Comparison of ENCODE assay signal across 8 mouse cellular contexts in the genomic region with DNA sequence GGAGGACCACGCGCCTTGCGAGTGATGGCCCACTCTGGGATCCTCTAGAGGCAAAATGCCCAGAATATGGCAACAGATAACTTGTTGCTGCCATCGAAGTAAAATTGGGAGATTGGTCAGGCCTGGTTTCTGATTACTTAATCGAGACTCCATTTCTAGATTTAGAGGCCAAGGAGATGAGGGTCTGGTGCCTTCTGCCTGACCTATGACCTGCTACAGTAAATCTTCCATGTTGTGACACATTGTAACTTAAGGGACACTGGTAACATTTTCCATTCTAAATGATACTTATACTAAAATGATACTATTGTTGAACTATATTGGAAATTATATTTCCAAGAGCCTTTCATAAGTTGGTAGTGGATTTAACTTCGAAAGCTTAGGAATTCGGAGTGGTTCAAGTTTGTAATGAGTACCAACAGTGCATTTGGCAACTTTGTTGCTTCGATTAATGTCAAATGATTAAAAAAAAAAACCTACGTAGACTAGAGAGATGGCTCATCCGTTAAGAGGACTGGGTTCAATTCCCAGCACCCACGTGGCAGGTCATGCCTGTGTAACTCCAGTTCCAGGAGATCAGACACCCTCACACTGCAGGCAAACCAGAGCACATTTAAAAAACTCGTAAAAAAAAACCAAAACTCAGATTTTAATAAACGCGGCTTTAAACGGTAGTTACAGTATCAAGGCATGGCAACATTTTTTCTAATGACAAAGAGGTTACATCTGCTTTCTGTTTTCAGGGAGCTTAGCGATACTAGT. TPM values are rescaled to one million over a fixed set of nuclear protein-coding genes. Genes with fewer than 3 reads are reported as not detected.
DNase-seq lines count a peak whose midpoint lies in the region; ATAC-seq and TF ChIP-seq lines count a peak whose summit lies in the region.

No protein-coding gene starts in this region.

- no peak for TF ChIP-seq POLR2A in embryonic fibroblast, embryonic 13.5 days (IDR thresholded peaks at IDR 0.05; ENCODE audit: low read depth, low read length)

- peak overlapping the region; percentile 80 for H3K4me2 ChIP-seq in liver, embryonic 11.5 days

- peak overlapping the region; percentile 99 for H3K27ac ChIP-seq in heart, embryonic 10.5 days
- H3K27ac ChIP-seq in embryonic fibroblast, embryonic 13.5 days (ENCODE audit: insufficient read depth, low read length) = peak overlapping the region; percentile 72; the same call in 1 of the 2 replicates
- peak overlapping the region; percentile 97 for H3K27ac ChIP-seq in liver, embryonic 11.5 days (ENCODE audit: low read depth, low read length)

- H3K4me1 ChIP-seq in heart, embryonic 10.5 days = no peaks in the 10 kb centered on the region
- H3K4me1 ChIP-seq in embryonic fibroblast, embryonic 13.5 days (ENCODE audit: control insufficient read depth, insufficient read depth, low read length) = no peaks in the 10 kb centered on the region
- peaks cover 7% of the 10 kb centered on the region; the same call in 1 of the 2 replicates for H3K4me1 ChIP-seq in liver, embryonic 11.5 days (replicated peaks; ENCODE audit: control insufficient read depth, insufficient read depth, low read length)

- no peaks in the 10 kb centered on the region for H3K27me3 ChIP-seq in heart, embryonic 10.5 days (ENCODE audit: insufficient read depth, poor library complexity, severe bottlenecking)
- 0 out of 2 replicates have a peak, but pooled peaks cover 2% of the 10 kb centered on the region for H3K27me3 ChIP-seq in liver, embryonic 11.5 days (replicated peaks; ENCODE audit: control insufficient read depth, insufficient read depth, low read length)

- H3K4me3 ChIP-seq in heart, embryonic 10.5 days = peak overlapping the region; percentile 90
- peak overlapping the region; percentile 82 for H3K4me3 ChIP-seq in embryonic fibroblast, embryonic 13.5 days (ENCODE audit: insufficient read depth, low read length)
- H3K4me3 ChIP-seq in liver, embryonic 11.5 days (ENCODE audit: low read depth, low read length) = peak overlapping the region; percentile 89

- no peak for ATAC-seq in liver, embryonic 11.5 days (replicated peaks; ENCODE audit: low FRiP score)

- WGBS in heart, embryonic 10.5 days = 12% methylated on average over 16 of the region's 16 CpGs
- WGBS in liver, embryonic 11.5 days = 11% methylated on average over 16 of the region's 16 CpGs

- intact Hi-C loops in heart, postnatal 25 days (cut with DNase I) = loop anchor here (5.0 kb wide), 4 partner anchors 65 to 375 kb away; no protein-coding TSS in a partner anchor

- peak overlapping the region; percentile 99 for H3K9ac ChIP-seq in liver, embryonic 11.5 days (ENCODE audit: low read depth, low read length)

- no peaks in the 10 kb centered on the region for H3K9me3 ChIP-seq in heart, embryonic 10.5 days
- no peaks in the 10 kb centered on the region for H3K9me3 ChIP-seq in liver, embryonic 11.5 days (ENCODE audit: control insufficient read depth, low read length)

- DNase-seq in heart, embryonic 10.5 days (ENCODE audit: low spot score) = no peak
- no peak for DNase-seq in heart, postnatal 25 days (ENCODE audit: low spot score)
- DNase-seq in CD4-positive helper T cell, adult 2 months (ENCODE audit: low read depth, low spot score) = peak; percentile 21
- no peak for DNase-seq in liver, embryonic 11.5 days (ENCODE audit: low spot score)
- no peak for DNase-seq in frontal cortex, postnatal 25 days (ENCODE audit: low spot score in 2 of 2)
- no peak for DNase-seq in adrenal gland, adult 18-20 months (ENCODE audit: low spot score in 2 of 2)
- no peak for DNase-seq in cerebellum, postnatal 36 days

- TF ChIP-seq CTCF in embryonic fibroblast, embryonic 13.5 days (IDR thresholded peaks at IDR 0.05; ENCODE audit: borderline replicate concordance, insufficient read depth, low read length) = no peak

- H3K36me3 ChIP-seq in heart, embryonic 10.5 days = peaks cover 37% of the 10 kb centered on the region
- H3K36me3 ChIP-seq in liver, embryonic 11.5 days (ENCODE audit: control insufficient read depth, insufficient read depth, low read length) = peaks cover 11% of the 10 kb centered on the region; the same call in 1 of the 2 replicates

RNA-seq across cellular contexts. Expression of a gene that starts 1.5 kb away (rescaled TPM):
- polyA plus RNA-seq in heart, embryonic 10.5 days (2016; fragmentation: Nextera tagmentation; extraction: Ambion mirVana) = 101 and 118 TPM in 2 replicates
- 100 to 1,000 TPM; 104 to 181 TPM for total RNA-seq in heart, postnatal 25 days (2021)
- 266 and 340 TPM in 2 replicates for polyA plus RNA-seq in embryonic fibroblast, embryonic 13.5 days (2011; ENCODE audit: insufficient read length, low read depth, missing spikeins)
- 136 and 150 TPM in 2 replicates for polyA plus RNA-seq in liver, embryonic 11.5 days (2014; fragmentation: Nextera tagmentation; extraction: Ambion mirVana)
- 100 to 1,000 TPM; 276 to 511 TPM for total RNA-seq in adrenal gland, adult 18-20 months (2021)
